Mouse (Mus musculus) CD4-positive, CD25-positive, alpha-beta regulatory T cell, adult 4 months (primary cell): ENCODE data around the gene Cyb561a3. TPM values are rescaled to one million over a fixed set of nuclear protein-coding genes. Genes with fewer than 3 reads are reported as not detected.
"Not testable (repeated sequence)": the region's sequence is repeated elsewhere in the genome, so short reads cannot be mapped to it uniquely, and the experiment has no call there.

ENCODE experiments used
- ATAC-seq: one replicate; pipeline ENCODE4 v1.8.0; 2017
- polyA plus RNA-seq, 2 experiments: library from polyadenylated mRNA; unstranded; fragments of 100-300 nt; shearing (Covaris generic); gene quantifications; one replicate each; pipeline ENCODE4 v1.2.1; 2017

Cyb561a3 gene
- polyA plus RNA-seq = 10 to 100 TPM; 39.1 to 52.7 TPM

GRCm38 (mm10) chr19:10576690-10577561 lies at the start of gene Cyb561a3, which contains the start of gene Tmem138:
TSS of gene Cyb561a3 (plus strand) at chr19:10577172.
TSS of gene Tmem138 (minus strand) at chr19:10577362.
- peak; percentile 92 for ATAC-seq

- ATAC-seq = no peak
Measured at GRCm38 (mm10) chr19:10530082-10530481, 46.9 kb upstream of the Cyb561a3 start.

- ATAC-seq = no peak
Measured at GRCm38 (mm10) chr19:10539454-10539853, 37.5 kb upstream of the Cyb561a3 start.

GRCm38 (mm10) chr19:10555624-10556510 lies 21.1 kb upstream of the Cyb561a3 start, which contains the start of gene Tmem216:
TSS of gene Tmem216 (minus strand) at chr19:10556238.
- ATAC-seq = peak; percentile 98

GRCm38 (mm10) chr19:10557001-10557400 lies 20.0 kb upstream of the Cyb561a3 start:
- no peak for ATAC-seq

GRCm38 (mm10) chr19:10557430-10557829 lies 19.5 kb upstream of the Cyb561a3 start:
- no peak for ATAC-seq

- not testable (repeated sequence) for ATAC-seq
Measured at GRCm38 (mm10) chr19:10557837-10558375, 19.1 kb upstream of the Cyb561a3 start.

- ATAC-seq = no peak
Measured at GRCm38 (mm10) chr19:10560108-10560507, 16.9 kb upstream of the Cyb561a3 start.

GRCm38 (mm10) chr19:10561558-10562314 lies 15.2 kb upstream of the Cyb561a3 start:
- ATAC-seq = no peak

- ATAC-seq = no peak
Measured at GRCm38 (mm10) chr19:10562351-10562750, 14.6 kb upstream of the Cyb561a3 start.

GRCm38 (mm10) chr19:10564278-10564677 lies 12.7 kb upstream of the Cyb561a3 start:
- ATAC-seq = no peak

GRCm38 (mm10) chr19:10565217-10565616 lies 11.8 kb upstream of the Cyb561a3 start:
- ATAC-seq = no peak

GRCm38 (mm10) chr19:10569627-10570026 lies 7.3 kb upstream of the Cyb561a3 start:
- ATAC-seq = no peak

- ATAC-seq = no peak
Measured at GRCm38 (mm10) chr19:10580102-10580501, 3.1 kb downstream of the Cyb561a3 start.

- ATAC-seq = no peak
Measured at GRCm38 (mm10) chr19:10580761-10581160, 3.8 kb downstream of the Cyb561a3 start.

- no peak for ATAC-seq
Measured at GRCm38 (mm10) chr19:10581984-10582383, 5.0 kb downstream of the Cyb561a3 start.

- no peak for ATAC-seq
Measured at GRCm38 (mm10) chr19:10583550-10584146, 6.7 kb downstream of the Cyb561a3 start.

- ATAC-seq = no peak
Measured at GRCm38 (mm10) chr19:10585112-10585511, 8.1 kb downstream of the Cyb561a3 start.

- ATAC-seq = no peak
Measured at GRCm38 (mm10) chr19:10587231-10587630, 10.3 kb downstream of the Cyb561a3 start.

- ATAC-seq = no peak
Measured at GRCm38 (mm10) chr19:10589127-10589857, 12.3 kb downstream of the Cyb561a3 start.

- no peak for ATAC-seq
Measured at GRCm38 (mm10) chr19:10590301-10590700, 13.3 kb downstream of the Cyb561a3 start.
